Mouse (Mus musculus) forebrain, embryonic 10.5 days (tissue): ENCODE measurements at regions not wholly inside any gene's neighbourhood (a gene's known extent, or its start where the extent isn't known, plus 50 kb on each side); places are given as distances from the start of the nearest gene placed in this dataset.

ENCODE experiments used
- DNase-seq: peaks from one replicate; pipeline ENCODE4 v3.0.0-alpha.2; 2017; ENCODE audit warnings: low spot score; ENCODE audit errors: extremely low spot score
- H3K27ac ChIP-seq: fragments of 300-500 bp; sonication (generic); 2 replicates; pipeline ENCODE4 v1.5.1; 2016; ENCODE audit warnings: mild to moderate bottlenecking
- H3K27me3 ChIP-seq: fragments of 300-500 bp; sonication (generic); 2 replicates; pipeline ENCODE4 v1.6.1; 2016; ENCODE audit warnings: mild to moderate bottlenecking; ENCODE audit not compliant: poor library complexity, severe bottlenecking
- H3K36me3 ChIP-seq: fragments of 300-500 bp; sonication (generic); replicated peaks from 2 replicates; pipeline ENCODE4 v1.6.1; 2016; ENCODE audit warnings: mild to moderate bottlenecking, moderate library complexity
- H3K4me1 ChIP-seq: fragments of 300-500 bp; sonication (generic); 2 replicates; pipeline ENCODE4 v1.6.1; 2016
- H3K4me3 ChIP-seq: fragments of 300-500 bp; sonication (generic); 2 replicates; pipeline ENCODE4 v1.5.1; 2016; ENCODE audit warnings: mild to moderate bottlenecking, moderate library complexity
- H3K9me3 ChIP-seq: fragments of 300-500 bp; sonication (generic); 2 replicates; pipeline ENCODE4 v1.6.1; 2016; ENCODE audit warnings: mild to moderate bottlenecking, moderate library complexity
- whole genome bisulfite sequencing: fragments of 180-500 bp; shearing (Covaris S2); methylation state at CpG from one replicate; pipeline ENCODE4 v1.1.7; 2016; 5-methylcytosine and 5-hydroxymethylcytosine counted together

- no peaks in the 10 kb centered on the region for H3K9me3 ChIP-seq
- H3K27me3 ChIP-seq: no peaks in the 10 kb centered on the region
- no peak overlapping the region for H3K27ac ChIP-seq
- 95% methylated on average over 2 of the region's 2 CpGs for WGBS
- no peak overlapping the region for H3K4me3 ChIP-seq
- DNase-seq: no peak
- no peaks in the 10 kb centered on the region for H3K36me3 ChIP-seq
- H3K4me1 ChIP-seq: peaks cover 3% of the 10 kb centered on the region; the same call in 1 of the 2 replicates
Measured at GRCm38 (mm10) chr6:148623119-148623770, 179.1 kb upstream of the Tmtc1 start.

DNA sequence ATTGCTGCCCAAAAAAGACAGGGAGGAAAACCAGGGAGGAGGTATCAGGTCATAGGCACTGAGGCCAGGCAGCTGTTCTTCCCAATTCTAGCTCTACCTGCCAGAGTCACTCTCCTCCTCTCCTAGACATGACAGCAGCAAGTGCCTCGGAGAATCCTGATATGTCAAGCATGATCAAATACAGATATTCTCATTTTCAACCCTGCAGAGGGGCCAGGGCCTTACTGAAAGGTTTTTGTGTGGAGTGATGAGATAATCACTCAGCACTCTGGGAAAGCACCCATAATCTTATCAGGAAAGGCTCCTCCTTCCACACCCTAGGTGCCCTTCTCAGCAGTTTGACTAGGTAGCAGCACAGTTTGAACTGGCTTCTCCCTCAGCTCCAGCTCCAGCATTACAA, 175.8 kb upstream of the Tmtc1 start:
- peaks cover 12% of the 10 kb centered on the region for H3K4me1 ChIP-seq
- no peak overlapping the region for H3K27ac ChIP-seq
- DNase-seq: no peak
- WGBS: 72% methylated on average over 1 of the region's 1 CpGs
- H3K4me3 ChIP-seq: no peak overlapping the region
- no peaks in the 10 kb centered on the region for H3K9me3 ChIP-seq
- no peaks in the 10 kb centered on the region for H3K27me3 ChIP-seq
- H3K36me3 ChIP-seq: no peaks in the 10 kb centered on the region

- 26% methylated on average over 4 of the region's 4 CpGs for WGBS
- no peaks in the 10 kb centered on the region for H3K36me3 ChIP-seq
Measured at GRCm38 (mm10) chr6:148615931-148616330, 171.7 kb upstream of the Tmtc1 start.

GRCm38 (mm10) chr6:148615442-148615841, 171.3 kb upstream of the Tmtc1 start:
- no peaks in the 10 kb centered on the region for H3K27me3 ChIP-seq
- H3K9me3 ChIP-seq: no peaks in the 10 kb centered on the region
- DNase-seq: no peak
- H3K4me3 ChIP-seq: no peak overlapping the region
- no peaks in the 10 kb centered on the region for H3K36me3 ChIP-seq
- no peak overlapping the region for H3K27ac ChIP-seq
- 34% methylated on average over 3 of the region's 3 CpGs for WGBS
- H3K4me1 ChIP-seq: peaks cover 12% of the 10 kb centered on the region

More at GRCm38 (mm10) chr6:148615931-148616330, 171.7 kb upstream of the Tmtc1 start:
- no peak overlapping the region for H3K4me3 ChIP-seq
- peaks cover 12% of the 10 kb centered on the region for H3K4me1 ChIP-seq
- no peak for DNase-seq
- no peak overlapping the region for H3K27ac ChIP-seq
- H3K27me3 ChIP-seq: no peaks in the 10 kb centered on the region
- H3K9me3 ChIP-seq: no peaks in the 10 kb centered on the region

- Histone ChIP-seq H3K36me3 (no peaks in the 10 kb centered on the region), H3K9me3 (no peaks in the 10 kb centered on the region), H3K27ac (no peak overlapping the region), H3K27me3 (no peaks in the 10 kb centered on the region), H3K4me1 (no peaks in the 10 kb centered on the region), H3K4me3 (no peak overlapping the region)
- DNase-seq: no peak
- 79% methylated on average over 5 of the region's 5 CpGs for WGBS
Measured at GRCm38 (mm10) chr6:148608881-148609280, 164.7 kb upstream of the Tmtc1 start.

- DNase-seq: no peak
- H3K27me3 ChIP-seq: no peaks in the 10 kb centered on the region
- WGBS: 90% methylated on average over 1 of the region's 1 CpGs
- H3K36me3 ChIP-seq: no peaks in the 10 kb centered on the region
- H3K9me3 ChIP-seq: no peaks in the 10 kb centered on the region
- H3K4me3 ChIP-seq: no peak overlapping the region
- no peaks in the 10 kb centered on the region for H3K4me1 ChIP-seq
- no peak overlapping the region for H3K27ac ChIP-seq
Measured at GRCm38 (mm10) chr6:148605226-148605625, 161.0 kb upstream of the Tmtc1 start.

GRCm38 (mm10) chr6:148604790-148605189, 160.6 kb upstream of the Tmtc1 start:
- Histone ChIP-seq H3K27ac (no peak overlapping the region), H3K9me3 (no peaks in the 10 kb centered on the region), H3K36me3 (no peaks in the 10 kb centered on the region), H3K27me3 (peaks cover 3% of the 10 kb centered on the region), H3K4me3 (no peak overlapping the region), H3K4me1 (peaks cover 3% of the 10 kb centered on the region)
- no peak for DNase-seq
- WGBS: 0% methylated on average over 1 of the region's 1 CpGs

- H3K27ac ChIP-seq: no peak overlapping the region
- no peaks in the 10 kb centered on the region for H3K9me3 ChIP-seq
- no peak for DNase-seq
- H3K36me3 ChIP-seq: no peaks in the 10 kb centered on the region
- 96% methylated on average over 2 of the region's 2 CpGs for WGBS
- H3K4me3 ChIP-seq: no peak overlapping the region
- peaks cover 7% of the 10 kb centered on the region for H3K27me3 ChIP-seq
- H3K4me1 ChIP-seq: peaks cover 12% of the 10 kb centered on the region
Measured at GRCm38 (mm10) chr6:148603878-148604277, 159.7 kb upstream of the Tmtc1 start.

DNA sequence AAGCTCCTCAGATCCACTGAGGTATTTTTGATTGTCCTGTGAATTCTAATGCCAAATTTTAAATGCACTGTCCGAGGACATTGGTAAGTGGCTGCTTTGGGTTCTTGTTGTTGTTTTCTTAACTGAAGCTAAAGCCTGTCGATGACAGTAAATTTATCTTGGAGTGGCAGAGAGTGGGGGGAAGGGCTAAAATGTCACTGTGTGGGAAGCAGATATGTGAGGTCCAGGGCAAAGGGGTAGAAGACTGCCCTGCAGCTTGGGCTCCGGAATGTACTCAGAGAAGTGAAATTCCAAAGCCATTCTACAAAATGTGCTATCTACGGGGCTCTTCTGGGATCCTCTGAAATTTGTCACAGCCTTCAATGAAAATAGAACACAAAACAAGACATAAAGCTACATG, 159.3 kb upstream of the Tmtc1 start:
- Histone ChIP-seq H3K4me1 (peaks cover 16% of the 10 kb centered on the region), H3K27ac (no peak overlapping the region), H3K4me3 (no peak overlapping the region), H3K27me3 (peaks cover 7% of the 10 kb centered on the region), H3K36me3 (no peaks in the 10 kb centered on the region), H3K9me3 (no peaks in the 10 kb centered on the region)
- 85% methylated on average over 4 of the region's 4 CpGs for WGBS
- DNase-seq: no peak

- H3K9me3 ChIP-seq: no peaks in the 10 kb centered on the region
- WGBS: 90% methylated on average over 2 of the region's 2 CpGs
- no peak for DNase-seq
Measured at GRCm38 (mm10) chr6:148602894-148603293, 158.7 kb upstream of the Tmtc1 start.

DNA sequence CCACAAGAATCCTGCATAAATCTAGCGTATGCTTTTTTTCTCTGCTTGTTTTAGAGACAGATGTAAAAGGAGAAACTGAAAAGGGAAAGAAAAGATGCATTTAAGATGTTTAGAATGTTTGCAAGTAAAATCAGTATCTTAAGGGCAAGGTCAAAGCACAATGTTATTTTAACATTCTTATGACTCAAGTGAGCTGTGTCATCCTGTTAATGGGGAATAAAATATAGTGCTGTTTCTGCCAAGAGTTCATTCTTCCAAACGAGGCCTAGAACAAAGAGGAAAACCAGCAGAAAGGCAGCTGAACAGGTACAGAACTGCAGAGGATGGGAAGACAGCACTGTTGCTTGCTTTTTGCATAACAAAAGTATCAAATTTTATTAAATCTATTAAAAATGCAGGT, 156.7 kb upstream of the Tmtc1 start:
- Histone ChIP-seq H3K9me3 (no peaks in the 10 kb centered on the region), H3K4me1 (peaks cover 25% of the 10 kb centered on the region), H3K4me3 (no peak overlapping the region), H3K27me3 (peaks cover 7% of the 10 kb centered on the region), H3K27ac (no peak overlapping the region), H3K36me3 (no peaks in the 10 kb centered on the region)
- DNase-seq: no peak
- WGBS: 57% methylated on average over 2 of the region's 2 CpGs

More at GRCm38 (mm10) chr6:148602894-148603293, 158.7 kb upstream of the Tmtc1 start:
- Histone ChIP-seq H3K27ac (0 out of 2 replicates have a peak overlapping the region, but pooled peaks have one; percentile 30), H3K36me3 (no peaks in the 10 kb centered on the region), H3K27me3 (peaks cover 7% of the 10 kb centered on the region), H3K4me1 (peaks cover 22% of the 10 kb centered on the region), H3K4me3 (no peak overlapping the region)

- WGBS: 65% methylated on average over 4 of the region's 4 CpGs
- DNase-seq: no peak
- H3K36me3 ChIP-seq: no peaks in the 10 kb centered on the region
Measured at GRCm38 (mm10) chr6:148599473-148599872, 155.3 kb upstream of the Tmtc1 start.

DNA sequence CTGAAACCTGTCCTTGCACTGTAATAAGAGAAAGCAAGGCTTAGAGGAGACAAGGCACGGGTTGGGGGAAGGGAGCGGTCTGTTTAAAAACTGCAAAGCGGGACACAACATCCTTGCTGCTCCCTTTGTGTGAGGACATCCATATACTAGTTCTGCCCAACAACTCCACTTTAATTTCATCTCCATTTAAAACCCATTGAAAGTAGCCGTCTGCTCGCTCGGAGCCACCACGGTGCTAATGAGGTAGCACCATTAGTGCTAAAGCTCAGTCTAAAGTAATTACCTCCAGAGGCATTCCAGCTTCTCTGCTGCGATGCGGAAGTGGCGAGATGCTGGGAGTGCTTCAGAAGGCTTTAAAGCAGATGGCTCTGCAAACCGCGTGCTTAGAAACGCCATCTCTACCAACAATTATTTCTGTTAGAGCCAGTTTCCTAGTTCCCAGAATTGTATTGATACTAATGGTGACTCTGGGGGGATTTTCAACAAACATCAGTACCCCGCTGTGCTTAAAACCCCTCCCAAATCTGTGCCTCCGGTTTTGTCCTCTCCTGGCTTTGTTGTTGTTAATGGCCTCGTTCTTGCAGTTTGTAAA, 154.7 kb upstream of the Tmtc1 start:
- WGBS: 3% methylated on average over 16 of the region's 16 CpGs
- H3K4me3 ChIP-seq: peak overlapping the region; percentile 40
- peak overlapping the region; percentile 84 for H3K27ac ChIP-seq
- no peaks in the 10 kb centered on the region for H3K36me3 ChIP-seq
- peaks cover 25% of the 10 kb centered on the region for H3K4me1 ChIP-seq
- peaks cover 7% of the 10 kb centered on the region for H3K27me3 ChIP-seq
- no peaks in the 10 kb centered on the region for H3K9me3 ChIP-seq
- DNase-seq: peak; percentile 65

More at GRCm38 (mm10) chr6:148599473-148599872, 155.3 kb upstream of the Tmtc1 start:
- Histone ChIP-seq H3K4me3 (peak overlapping the region; percentile 40; the same call in 1 of the 2 replicates), H3K27ac (peak overlapping the region; percentile 84), H3K4me1 (peaks cover 25% of the 10 kb centered on the region), H3K9me3 (no peaks in the 10 kb centered on the region), H3K27me3 (peaks cover 7% of the 10 kb centered on the region)
